Mouse (Mus musculus) neural tube, embryonic 12.5 days (tissue): ENCODE measurements around the gene Bcl6b. TPM values are rescaled to one million over a fixed set of nuclear protein-coding genes. Genes with fewer than 3 reads are reported as not detected.

Experiments used
- ATAC-seq: fragments of 200-750 bp; cut with Nextera tagmentation; 2 replicates; pipeline ENCODE4 v1.8.0; 2017; ENCODE audit warnings: low read depth, mild to moderate bottlenecking, moderate TSS enrichment, moderate library complexity; ENCODE audit not compliant: low FRiP score
- H3K27ac ChIP-seq: fragments of 300-500 bp; sonication (generic); 2 replicates; pipeline ENCODE4 v1.5.1; 2016
- H3K27me3 ChIP-seq: fragments of 300-500 bp; sonication (generic); replicated peaks from 2 replicates; pipeline ENCODE4 v1.6.1; 2016; ENCODE audit warnings: mild to moderate bottlenecking
- H3K36me3 ChIP-seq: fragments of 300-500 bp; sonication (generic); 2 replicates; pipeline ENCODE4 v1.6.1; 2016; ENCODE audit warnings: mild to moderate bottlenecking
- H3K4me1 ChIP-seq: fragments of 300-500 bp; sonication (generic); 2 replicates; pipeline ENCODE4 v1.6.1; 2016
- H3K4me2 ChIP-seq: fragments of 300-500 bp; sonication (generic); replicated peaks from 2 replicates; pipeline ENCODE4 v1.6.1; 2016; ENCODE audit warnings: mild to moderate bottlenecking
- H3K4me3 ChIP-seq: fragments of 300-500 bp; sonication (generic); 2 replicates; pipeline ENCODE4 v1.5.1; 2016
- H3K9ac ChIP-seq: fragments of 300-500 bp; sonication (generic); 2 replicates; pipeline ENCODE4 v1.6.1; 2016; ENCODE audit warnings: mild to moderate bottlenecking
- H3K9me3 ChIP-seq: fragments of 300-500 bp; sonication (generic); 2 replicates; pipeline ENCODE4 v1.6.1; 2016; ENCODE audit warnings: mild to moderate bottlenecking
- WGBS: fragments of 180-500 bp; shearing (Covaris S2); methylation state at CpG from one replicate; pipeline ENCODE4 v1.1.7; 2016; 5-methylcytosine and 5-hydroxymethylcytosine counted together
- polyA plus RNA-seq: library from polyadenylated mRNA; unstranded; fragments of >200 nt; fragmentation: Nextera tagmentation; extraction: Ambion mirVana; gene quantifications from 2 replicates; pipeline ENCODE4 v1.2.1, GENCODE M21; 2016

Bcl6b gene
- polyA plus RNA-seq, 1 experiment from 2014 or later = 6.9 TPM

- Histone ChIP-seq H3K27ac (no peak overlapping the region), H3K9ac (no peak overlapping the region), H3K4me2 (no peak overlapping the region), H3K4me3 (no peak overlapping the region), H3K27me3 (0 out of 2 replicates have a peak, but pooled peaks cover 7% of the 10 kb centered on the region), H3K36me3 (no peaks in the 10 kb centered on the region), H3K9me3 (no peaks in the 10 kb centered on the region), H3K4me1 (peaks cover 18% of the 10 kb centered on the region)
- ATAC-seq = no peak
- 68% methylated on average over 11 of the region's 11 CpGs for WGBS
Observed at GRCm38 (mm10) chr11:70242591-70242990, 13.0 kb upstream of the Bcl6b start.

- Histone ChIP-seq H3K27me3 (0 out of 2 replicates have a peak, but pooled peaks cover 2% of the 10 kb centered on the region), H3K4me2 (peak within 1 kb of the TSS; percentile 95), H3K36me3 (peaks cover 12% of the 10 kb centered on the region), H3K4me3 (peak within 1 kb of the TSS; percentile 91), H3K9ac (peak within 1 kb of the TSS; percentile 83), H3K9me3 (no peaks in the 10 kb centered on the region), H3K27ac (peak within 1 kb of the TSS; percentile 57; the same call in 1 of the 2 replicates), H3K4me1 (peaks cover 23% of the 10 kb centered on the region)
- peak; percentile 28 for ATAC-seq
- WGBS = under 1% methylated on average over 35 of the region's 35 CpGs
Observed at GRCm38 (mm10) chr11:70239541-70240279, 10.1 kb upstream of the Bcl6b start, which contains the start of the genes Gm21988 and Rnasek. TSS of gene Gm21988 (minus strand) at chr11:70239830. TSS of gene Rnasek (minus strand) at chr11:70239842.

- no peak for ATAC-seq
- peak overlapping the region; percentile 83 for H3K9ac ChIP-seq
- no peaks in the 10 kb centered on the region for H3K9me3 ChIP-seq
- H3K4me3 ChIP-seq = peak overlapping the region; percentile 91
- peaks cover 16% of the 10 kb centered on the region for H3K36me3 ChIP-seq
- H3K4me2 ChIP-seq = peak overlapping the region; percentile 95
- peaks cover 23% of the 10 kb centered on the region for H3K4me1 ChIP-seq
- H3K27me3 ChIP-seq = no peaks in the 10 kb centered on the region
- 13% methylated on average over 23 of the region's 23 CpGs for WGBS
- H3K27ac ChIP-seq = 0 out of 2 replicates have a peak overlapping the region, but pooled peaks have one; percentile 82
Observed at GRCm38 (mm10) chr11:70238591-70239440, 9.2 kb upstream of the Bcl6b start.

- under 1% methylated on average over 70 of the region's 70 CpGs for WGBS
- Histone ChIP-seq H3K4me1 (peaks cover 27% of the 10 kb centered on the region), H3K9ac (peak within 1 kb of the TSS; percentile 83), H3K4me2 (peak within 1 kb of the TSS; percentile 95), H3K4me3 (peak within 1 kb of the TSS; percentile 91), H3K36me3 (peaks cover 16% of the 10 kb centered on the region), H3K9me3 (no peaks in the 10 kb centered on the region), H3K27ac (peak within 1 kb of the TSS; percentile 82), H3K27me3 (no peaks in the 10 kb centered on the region)
- ATAC-seq = peak; percentile 91
Observed at GRCm38 (mm10) chr11:70237457-70238167, 8.0 kb upstream of the Bcl6b start, which contains the start of gene 0610010K14Rik. TSS of gene 0610010K14Rik (minus strand) at chr11:70237914.

GRCm38 (mm10) chr11:70236717-70237116, 7.1 kb upstream of the Bcl6b start:
- peak overlapping the region; percentile 83; the same call in 1 of the 2 replicates for H3K9ac ChIP-seq
- peaks cover 16% of the 10 kb centered on the region for H3K36me3 ChIP-seq
- 43% methylated on average over 7 of the region's 7 CpGs for WGBS
- peaks cover 31% of the 10 kb centered on the region for H3K4me1 ChIP-seq
- H3K4me3 ChIP-seq = peak overlapping the region; percentile 91
- peak overlapping the region; percentile 95 for H3K4me2 ChIP-seq
- H3K9me3 ChIP-seq = no peaks in the 10 kb centered on the region
- no peaks in the 10 kb centered on the region for H3K27me3 ChIP-seq
- H3K27ac ChIP-seq = no peak overlapping the region
- ATAC-seq = no peak

GRCm38 (mm10) chr11:70235254-70235900, 5.8 kb upstream of the Bcl6b start:
- 94% methylated on average over 12 of the region's 12 CpGs for WGBS
- no peak overlapping the region for H3K4me3 ChIP-seq
- peaks cover under 1% of the 10 kb centered on the region for H3K27me3 ChIP-seq
- H3K9me3 ChIP-seq = no peaks in the 10 kb centered on the region
- ATAC-seq = no peak
- H3K9ac ChIP-seq = no peak overlapping the region
- no peak overlapping the region for H3K4me2 ChIP-seq
- H3K27ac ChIP-seq = no peak overlapping the region
- H3K36me3 ChIP-seq = peaks cover 16% of the 10 kb centered on the region
- H3K4me1 ChIP-seq = peaks cover 27% of the 10 kb centered on the region

GRCm38 (mm10) chr11:70234497-70234896, 4.9 kb upstream of the Bcl6b start:
- peaks cover 16% of the 10 kb centered on the region for H3K36me3 ChIP-seq
- peaks cover 29% of the 10 kb centered on the region for H3K4me1 ChIP-seq
- 85% methylated on average over 8 of the region's 8 CpGs for WGBS
- no peak overlapping the region for H3K9ac ChIP-seq
- peaks cover 9% of the 10 kb centered on the region for H3K27me3 ChIP-seq
- no peak overlapping the region for H3K4me2 ChIP-seq
- H3K9me3 ChIP-seq = no peaks in the 10 kb centered on the region
- H3K4me3 ChIP-seq = no peak overlapping the region
- H3K27ac ChIP-seq = no peak overlapping the region
- no peak for ATAC-seq

GRCm38 (mm10) chr11:70234037-70234436, 4.4 kb upstream of the Bcl6b start:
- no peak for ATAC-seq
- 54% methylated on average over 5 of the region's 5 CpGs for WGBS
- H3K4me1 ChIP-seq = peaks cover 32% of the 10 kb centered on the region

GRCm38 (mm10) chr11:70233016-70233415, 3.4 kb upstream of the Bcl6b start:
- H3K4me1 ChIP-seq = peaks cover 30% of the 10 kb centered on the region
- H3K27ac ChIP-seq = no peak overlapping the region
- peaks cover 16% of the 10 kb centered on the region for H3K36me3 ChIP-seq
- 0 out of 2 replicates have a peak overlapping the region, but pooled peaks have one; percentile 28 for H3K4me3 ChIP-seq
- H3K27me3 ChIP-seq = peaks cover 24% of the 10 kb centered on the region
- peak overlapping the region; percentile 56 for H3K9ac ChIP-seq
- peak overlapping the region; percentile 62 for H3K4me2 ChIP-seq
- H3K9me3 ChIP-seq = no peaks in the 10 kb centered on the region
- 42% methylated on average over 8 of the region's 8 CpGs for WGBS
- ATAC-seq = no peak

More at GRCm38 (mm10) chr11:70234037-70234436, 4.4 kb upstream of the Bcl6b start:
- no peak overlapping the region for H3K4me3 ChIP-seq
- H3K27me3 ChIP-seq = peaks cover 14% of the 10 kb centered on the region
- peaks cover 16% of the 10 kb centered on the region for H3K36me3 ChIP-seq
- no peak overlapping the region for H3K4me2 ChIP-seq
- H3K9me3 ChIP-seq = no peaks in the 10 kb centered on the region
- H3K9ac ChIP-seq = no peak overlapping the region
- no peak overlapping the region for H3K27ac ChIP-seq

- WGBS = 9% methylated on average over 10 of the region's 10 CpGs
- Histone ChIP-seq H3K27ac (no peak overlapping the region), H3K4me2 (peak overlapping the region; percentile 62), H3K4me3 (peak overlapping the region; percentile 28), H3K9me3 (no peaks in the 10 kb centered on the region), H3K9ac (peak overlapping the region; percentile 56), H3K27me3 (peaks cover 29% of the 10 kb centered on the region), H3K4me1 (peaks cover 30% of the 10 kb centered on the region), H3K36me3 (peaks cover 16% of the 10 kb centered on the region)
- no peak for ATAC-seq
Observed at GRCm38 (mm10) chr11:70232546-70232945, 2.9 kb upstream of the Bcl6b start.

- Histone ChIP-seq H3K9me3 (no peaks in the 10 kb centered on the region), H3K27ac (no peak overlapping the region), H3K27me3 (peaks cover 51% of the 10 kb centered on the region), H3K4me2 (peak overlapping the region; percentile 54), H3K4me1 (peaks cover 37% of the 10 kb centered on the region), H3K9ac (no peak overlapping the region), H3K4me3 (no peak overlapping the region; the same call in 1 of the 2 replicates), H3K36me3 (peaks cover 9% of the 10 kb centered on the region)
- 1% methylated on average over 32 of the region's 32 CpGs for WGBS
- 0 out of 2 replicates have a peak, but pooled peaks have one; percentile 35 for ATAC-seq
Observed at GRCm38 (mm10) chr11:70230239-70230727, 685 bp upstream of the Bcl6b start.
